Mouse (Mus musculus) thymus, postnatal 14 days (tissue): Measurements from ENCODE around the gene Odf4.
A peak's percentile ranks its signal among the peaks of the same experiment; 100 is the strongest.
"Not testable (repeated sequence)": the region's sequence is repeated elsewhere in the genome, so short reads cannot be mapped to it uniquely, and the experiment has no call there.

Source experiments
- DNase-seq: peaks from one replicate; pipeline ENCODE4 v3.0.0; 2021

Gene Odf4

DNA sequence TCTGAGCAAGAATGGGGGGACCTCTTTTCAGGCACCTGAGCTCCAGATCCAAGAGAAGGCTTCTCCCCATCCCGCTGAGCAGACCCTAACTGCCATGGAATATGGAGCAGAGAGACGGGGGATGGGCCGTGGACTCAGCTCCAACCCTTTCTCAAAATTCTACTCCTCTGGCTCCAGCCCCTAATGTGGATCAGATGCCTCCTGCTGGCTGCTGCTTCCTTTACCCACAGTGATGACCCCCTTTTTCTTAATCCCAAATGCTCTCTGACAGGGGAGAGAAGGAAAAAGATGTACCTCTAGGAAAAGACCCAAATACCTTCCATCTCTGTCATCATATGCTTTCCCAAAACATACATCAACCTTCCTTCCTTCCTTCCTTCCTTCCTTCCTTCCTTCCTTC lies at the start of gene Odf4:
Gene Odf4 (minus strand): TSS at position 101 of the 400 bp plus-strand sequence.
- no peak for DNase-seq

DNA sequence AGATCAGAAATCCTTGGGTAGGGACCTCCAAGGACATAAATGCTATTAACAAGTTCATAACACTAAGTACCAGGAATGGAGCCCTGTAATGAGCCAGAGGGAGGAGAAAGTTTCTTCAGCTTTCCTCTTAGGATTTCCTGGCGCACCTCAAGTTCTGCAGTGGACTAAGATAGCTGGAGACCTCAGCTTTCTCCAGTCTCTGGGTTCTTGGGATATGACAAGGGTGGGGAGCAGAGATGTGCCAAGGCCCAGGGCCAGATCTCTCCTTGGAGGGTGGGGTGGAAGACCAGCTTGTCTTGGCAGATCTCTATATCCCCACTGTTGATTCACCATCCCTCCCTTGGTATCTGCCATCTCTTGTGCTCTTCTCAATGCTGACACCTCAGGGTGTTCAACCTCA lies 48.7 kb upstream of the Odf4 start:
- no peak for DNase-seq

DNA sequence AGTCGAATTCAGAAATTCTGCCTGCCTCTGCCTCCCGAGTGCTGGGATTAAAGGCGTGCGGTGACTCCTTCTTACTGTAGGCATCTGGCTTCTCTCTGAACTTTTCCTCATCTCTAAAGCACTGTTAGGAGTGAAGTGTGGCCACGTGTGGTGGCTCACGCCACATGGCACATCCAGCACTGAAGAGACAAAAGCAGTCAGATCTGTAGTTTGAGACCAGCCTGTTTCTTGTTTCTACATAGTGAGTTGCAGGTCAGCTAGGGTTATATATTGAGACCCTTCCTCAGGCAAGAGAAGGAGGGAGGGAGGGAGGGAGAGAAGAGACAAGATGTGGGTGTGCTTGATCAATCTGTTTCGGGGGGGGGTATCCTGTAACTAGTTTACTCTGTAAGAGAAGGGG lies 48.2 kb upstream of the Odf4 start, which contains the start of gene Rangrf:
Gene Rangrf (minus strand): TSS at position 101 of the 400 bp plus-strand sequence.
- no peak for DNase-seq

DNA sequence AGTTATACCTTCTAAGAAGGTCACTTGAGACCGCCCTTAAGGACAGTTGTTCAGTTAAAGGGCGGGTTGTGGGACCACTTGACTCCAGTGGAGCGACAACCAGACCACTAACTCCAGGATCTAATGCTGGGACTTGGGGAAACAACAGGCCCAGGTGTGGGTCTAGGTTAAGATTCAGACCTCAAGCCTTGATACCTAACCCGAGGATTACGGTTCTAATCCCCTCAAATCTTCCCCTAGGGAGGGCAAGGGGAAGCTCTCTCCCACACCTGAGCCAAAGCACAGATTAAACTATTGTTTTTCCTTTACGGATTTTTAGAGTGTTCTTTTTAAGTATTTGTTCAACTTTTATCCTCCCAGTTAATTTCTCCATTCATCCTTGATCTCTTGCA lies 47.2 kb upstream of the Odf4 start:
- DNase-seq: no peak

DNA sequence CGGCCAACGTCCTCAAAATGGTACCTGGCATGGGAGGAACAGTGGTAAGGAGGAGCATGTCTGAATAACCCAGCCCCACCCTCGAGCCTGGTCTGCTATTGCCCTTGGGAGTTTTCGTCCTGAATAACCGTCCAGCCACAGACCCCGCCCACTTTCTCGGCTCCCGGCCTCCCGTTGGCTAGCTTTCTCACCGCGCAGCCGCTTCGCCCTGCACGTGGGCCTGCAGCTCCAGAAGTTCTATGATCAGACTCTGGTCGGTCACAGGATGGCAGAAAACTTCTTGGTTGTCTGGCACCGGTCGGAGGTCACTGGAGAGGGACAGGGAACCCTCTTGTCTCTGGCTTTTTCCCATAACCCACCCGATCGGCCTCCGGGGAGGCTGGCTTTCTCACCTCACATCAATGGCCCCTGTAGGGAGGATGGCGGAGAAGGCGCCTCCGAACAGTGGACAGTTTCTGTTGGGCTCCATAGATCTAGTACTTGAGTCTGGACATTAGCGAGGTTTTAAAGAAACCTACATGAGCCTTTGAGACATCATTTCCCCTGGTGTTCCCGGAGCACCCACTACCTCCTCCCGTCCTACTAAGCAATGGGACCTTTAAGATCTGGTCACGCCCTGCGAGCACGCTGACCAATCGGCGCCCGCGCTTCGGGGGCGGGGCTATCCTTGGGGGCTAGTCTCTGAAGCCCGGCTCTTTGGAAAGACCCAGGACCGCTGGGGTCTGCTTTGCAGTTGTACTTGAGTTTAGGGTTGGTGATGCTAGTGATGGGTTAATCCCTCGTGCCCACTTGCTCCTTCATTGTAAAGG lies 46.6 kb upstream of the Odf4 start:
- DNase-seq: peak; percentile 78

DNA sequence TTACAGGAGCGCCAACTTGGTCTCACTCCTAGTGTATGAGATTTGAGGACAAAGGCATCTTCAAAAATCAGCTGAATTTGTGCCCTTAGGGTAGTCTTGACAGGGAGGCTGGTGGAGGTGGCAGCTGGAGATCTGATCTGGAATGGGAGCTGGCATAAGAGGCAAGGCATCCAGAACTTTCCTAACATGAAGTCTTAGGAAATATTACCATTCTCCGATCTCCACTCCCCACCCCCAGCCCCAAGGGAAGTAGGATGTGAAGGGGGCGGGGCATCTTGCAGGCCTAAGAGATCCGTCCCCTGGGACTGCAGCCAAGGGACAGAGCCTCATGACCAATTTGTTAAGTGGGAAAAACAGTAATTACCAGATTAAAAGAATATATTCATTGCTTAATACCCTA lies 43.4 kb upstream of the Odf4 start:
- no peak for DNase-seq

DNA sequence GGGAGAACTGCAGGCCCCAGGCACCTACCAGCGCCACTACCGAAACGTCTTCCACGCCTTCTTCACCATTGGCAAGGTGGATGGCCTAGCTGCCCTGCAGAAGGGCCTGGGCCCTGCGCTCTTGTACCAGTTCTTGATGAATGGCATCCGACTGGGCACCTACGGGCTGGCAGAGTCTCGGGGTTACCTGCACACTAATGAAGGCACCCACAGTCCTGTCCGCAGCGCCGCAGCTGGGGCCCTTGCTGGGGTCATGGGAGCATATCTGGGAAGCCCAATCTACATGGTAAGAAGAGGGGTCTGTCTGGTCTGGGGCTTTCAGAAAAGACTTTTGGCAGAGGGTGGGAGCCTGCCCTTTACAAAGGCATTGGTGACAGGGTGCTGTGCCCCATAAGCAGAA lies 41.9 kb upstream of the Odf4 start:
- DNase-seq: no peak

DNA sequence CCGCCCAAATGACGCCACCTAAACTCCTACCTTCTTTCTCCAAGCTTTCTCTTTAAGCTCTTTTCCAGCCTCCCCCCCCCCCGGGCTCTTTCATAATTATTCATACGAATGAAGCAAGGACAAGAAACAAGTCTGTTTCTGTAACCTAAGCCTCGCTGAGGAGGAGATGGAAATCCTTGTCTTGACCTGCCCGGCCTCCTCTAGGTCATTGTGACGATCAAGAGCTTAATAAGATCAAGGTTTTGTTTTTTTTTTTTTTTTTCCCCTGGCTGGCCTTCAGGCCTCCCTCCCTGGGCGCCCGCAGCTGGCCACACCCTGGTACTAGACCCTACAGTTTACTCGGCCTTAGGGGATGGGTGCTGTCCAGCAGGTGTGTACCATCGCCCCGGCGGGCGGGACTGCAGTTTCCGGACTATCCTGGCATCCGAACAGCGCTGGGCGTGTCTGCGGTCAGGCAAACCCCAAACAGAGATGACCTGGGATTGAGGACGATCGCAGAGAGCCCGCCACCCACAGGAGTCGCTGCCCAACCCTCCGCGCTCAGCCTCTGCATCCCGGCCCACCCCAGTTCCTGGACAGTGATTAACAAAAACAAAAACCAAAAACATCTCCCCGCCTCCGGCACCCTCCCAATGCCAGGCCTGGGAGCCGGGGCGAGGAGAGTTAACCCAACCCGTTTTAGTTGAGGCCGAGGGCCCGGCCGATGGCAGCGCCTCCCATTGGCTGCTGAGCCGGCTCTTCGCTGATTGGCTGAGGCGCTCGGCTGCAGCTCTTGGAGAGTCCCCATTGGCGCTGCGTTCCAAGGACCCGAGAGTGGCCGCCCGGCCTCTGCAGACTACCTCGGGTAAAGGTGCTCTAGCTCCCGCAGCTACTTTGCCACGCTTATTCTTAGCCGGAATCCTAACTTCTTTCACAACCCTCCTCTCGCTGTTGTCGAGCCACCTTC lies 40.7 kb upstream of the Odf4 start, which contains the start of gene Slc25a35:
Gene Slc25a35 (plus strand): TSS at position 795 of the 946 bp plus-strand sequence.
- peak; percentile 92 for DNase-seq

DNA sequence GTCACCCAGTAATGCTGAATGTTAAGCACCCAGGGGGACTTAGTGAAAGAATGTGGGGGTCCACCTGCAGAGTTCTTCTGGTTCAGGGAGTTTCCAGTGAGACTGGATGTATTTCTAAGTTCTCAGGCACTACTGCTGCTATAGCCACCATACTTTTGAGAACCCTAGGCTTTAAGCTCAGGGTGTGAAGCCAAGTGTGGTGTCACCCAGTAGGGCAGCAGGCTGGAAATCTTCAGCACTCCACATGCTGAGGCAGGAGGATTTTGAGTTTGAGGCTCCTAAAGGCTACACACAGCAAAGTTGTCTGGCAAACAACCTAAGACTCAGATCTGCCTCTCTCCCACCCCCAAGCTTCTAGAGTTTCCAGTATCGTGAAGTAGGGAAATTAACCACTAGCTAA lies 39.7 kb upstream of the Odf4 start:
- no peak for DNase-seq

DNA sequence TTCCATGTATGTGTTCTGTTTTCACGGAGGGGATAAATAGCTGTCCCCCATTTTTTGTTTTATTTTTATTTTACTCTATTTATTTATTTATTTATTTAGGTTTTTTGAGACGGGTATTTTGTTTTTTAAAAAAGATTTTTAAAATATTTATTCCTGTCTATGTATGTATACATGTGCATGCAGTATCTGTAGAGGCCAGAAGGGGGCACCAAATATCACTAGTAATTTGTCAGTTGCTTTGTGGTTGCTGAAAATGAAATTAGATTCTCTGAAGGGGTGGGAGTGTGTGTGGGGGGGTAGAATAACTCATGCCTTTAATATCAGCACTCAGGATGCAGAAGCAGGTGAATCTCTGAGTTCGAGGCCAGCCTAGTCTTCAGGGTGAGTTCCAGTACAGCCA lies 39.0 kb upstream of the Odf4 start:
- peak; percentile 78 for DNase-seq

DNA sequence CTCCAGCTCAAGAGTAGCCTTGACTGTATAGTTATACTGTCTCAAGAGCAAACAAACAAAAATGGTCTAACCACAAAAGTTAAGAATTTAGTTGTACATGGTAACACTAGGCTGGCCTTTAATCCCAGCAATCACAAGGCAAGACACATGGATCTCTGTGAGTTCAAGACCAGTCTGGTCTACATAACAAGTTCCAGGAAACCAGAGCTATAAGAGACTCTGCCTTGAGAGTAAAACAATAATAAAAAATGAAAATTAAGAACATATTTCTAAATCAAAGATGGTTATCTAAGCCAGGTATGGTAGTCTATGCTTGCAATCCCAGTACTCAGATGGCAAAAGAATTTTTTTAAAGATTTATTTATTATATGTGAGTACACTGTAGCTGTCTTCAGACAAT lies 38.2 kb upstream of the Odf4 start:
- DNase-seq: no peak

DNA sequence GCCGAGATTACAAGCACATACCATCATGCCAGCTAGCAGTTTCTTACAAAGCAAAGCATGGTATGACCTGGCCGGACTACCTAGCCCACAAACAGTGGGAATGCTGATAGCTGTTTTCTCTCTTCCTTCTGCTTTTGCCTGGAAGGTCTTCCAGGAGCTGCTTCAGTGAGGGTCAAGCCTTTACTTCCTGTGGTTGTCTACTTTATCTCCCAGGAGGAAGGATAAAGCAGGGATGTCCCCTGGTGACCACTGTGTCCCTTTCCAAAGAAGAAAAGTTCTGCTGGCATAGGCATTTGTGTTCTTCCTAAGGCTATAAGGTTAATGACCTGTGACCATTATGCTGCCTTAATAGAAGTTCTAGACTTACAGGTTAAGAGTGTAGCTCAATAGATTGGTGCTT lies 36.5 kb upstream of the Odf4 start:
- DNase-seq: no peak

DNA sequence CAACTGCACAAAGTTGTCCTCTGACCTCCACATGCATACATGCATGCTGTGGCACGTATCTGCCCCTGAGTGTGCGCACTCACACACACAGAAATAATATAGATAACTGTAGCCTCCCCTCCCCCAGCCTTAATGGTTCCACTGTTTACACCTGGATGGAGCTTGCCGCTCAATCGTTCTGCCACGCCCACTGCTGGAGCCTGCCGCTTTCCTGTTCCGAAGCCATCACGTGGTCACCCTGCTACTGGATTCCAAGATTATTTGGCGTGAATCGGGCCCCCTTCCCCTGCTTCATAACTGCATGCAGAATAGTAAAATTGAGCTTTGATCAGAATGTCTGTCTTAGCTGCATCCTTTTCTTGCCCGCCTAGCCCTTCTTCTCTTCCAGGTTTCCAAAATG lies 35.3 kb upstream of the Odf4 start:
- not testable (repeated sequence) for DNase-seq

DNA sequence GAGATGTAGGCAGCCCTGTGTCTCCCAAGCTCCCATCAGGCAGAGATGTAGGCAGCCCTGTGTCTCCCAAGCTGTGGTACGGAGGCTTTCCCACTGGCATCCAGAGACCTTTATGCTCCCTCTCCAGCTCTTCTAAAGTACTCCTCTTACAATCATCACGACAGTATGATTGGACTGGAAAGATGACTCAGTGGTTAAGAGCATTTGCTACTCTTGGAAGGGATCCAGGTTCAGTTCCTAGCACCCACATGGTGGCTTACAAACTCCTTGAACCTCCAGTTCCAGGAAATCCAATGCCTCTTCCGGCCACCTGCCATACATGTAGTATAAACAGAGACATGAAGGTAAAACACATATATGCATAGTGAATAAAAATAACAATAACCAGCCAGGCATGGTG lies 34.7 kb upstream of the Odf4 start:
- DNase-seq: no peak

DNA sequence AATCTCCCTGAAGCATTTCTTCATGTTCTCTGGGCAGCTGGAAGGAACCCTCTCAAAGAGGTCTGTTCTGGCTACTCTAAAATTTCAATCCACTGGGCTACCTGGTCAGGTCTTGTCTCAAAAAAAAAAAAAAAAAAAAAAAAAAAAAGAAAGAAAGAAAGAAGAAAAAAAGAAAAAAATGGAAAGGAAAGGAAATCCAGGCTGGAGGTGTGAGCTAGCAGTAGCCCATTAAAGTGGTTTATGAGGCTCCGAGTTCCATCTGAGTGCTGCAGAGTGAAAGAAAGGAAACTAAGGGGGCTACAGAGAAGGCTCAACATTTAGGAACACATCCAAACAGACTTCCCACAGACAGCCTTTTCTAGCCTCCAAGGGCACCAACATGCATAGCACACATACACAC lies 31.1 kb upstream of the Odf4 start:
- DNase-seq: no peak

DNA sequence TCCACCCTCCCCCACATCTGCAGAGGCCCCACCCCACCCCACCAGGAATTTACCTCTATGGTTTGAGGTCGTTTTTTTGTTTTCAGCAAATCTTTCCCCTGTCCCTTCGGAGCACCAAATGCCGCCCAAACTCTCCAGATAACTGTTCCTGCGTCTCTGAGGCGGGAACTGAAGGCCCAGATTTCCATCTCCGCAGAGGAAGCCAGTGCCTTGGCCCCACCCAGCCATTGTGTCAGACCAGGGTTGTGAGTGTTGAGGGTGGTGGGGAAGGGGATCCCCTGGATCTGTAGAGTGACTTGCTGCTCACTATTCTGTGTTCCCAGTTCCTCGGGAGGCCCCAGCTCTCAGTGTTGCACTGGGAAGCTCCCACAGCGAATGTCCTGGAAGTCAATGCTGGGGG lies 30.4 kb upstream of the Odf4 start, which contains the start of gene Arhgef15:
Gene Arhgef15 (minus strand): TSS at position 173 of the 400 bp plus-strand sequence.
- DNase-seq: no peak

DNA sequence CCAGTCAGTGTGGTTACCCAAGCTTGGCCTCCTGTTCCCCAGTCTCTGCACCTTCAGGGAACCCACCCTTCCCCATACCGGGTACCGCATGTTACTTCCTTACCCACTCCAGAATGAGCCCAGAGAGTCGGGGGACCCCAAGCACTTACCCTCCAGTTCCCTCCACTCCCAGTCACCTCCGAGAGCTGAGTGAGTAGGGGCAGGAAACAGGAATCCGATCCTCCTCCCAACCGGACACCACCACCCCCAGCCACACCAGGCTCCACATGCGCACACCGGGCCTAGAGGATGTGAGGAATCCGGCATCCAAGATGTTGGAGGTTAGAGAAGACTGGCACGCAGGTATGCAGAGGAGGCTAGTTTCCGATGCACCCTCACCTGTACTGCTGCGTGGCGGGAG lies 29.8 kb upstream of the Odf4 start:
- no peak for DNase-seq

DNA sequence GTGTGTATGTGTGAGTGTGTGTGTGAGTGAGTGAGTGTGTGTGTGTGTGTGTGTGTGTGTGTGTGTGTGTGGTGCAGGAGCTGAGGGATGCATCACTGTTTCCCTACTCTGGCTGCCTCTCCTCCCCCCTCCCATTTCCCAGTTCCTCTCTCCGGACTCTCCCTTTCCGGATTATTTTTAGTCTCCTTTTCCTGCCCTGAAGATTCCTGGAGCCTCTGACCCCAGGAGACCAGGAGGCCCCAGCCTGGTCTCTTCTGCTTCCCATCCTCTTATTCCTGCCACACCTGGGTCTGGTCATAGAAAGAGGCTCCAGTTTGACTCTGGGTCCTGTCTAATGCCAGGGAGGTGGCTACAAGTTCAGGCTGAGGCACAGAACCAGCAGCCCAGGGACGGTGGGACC lies 29.2 kb upstream of the Odf4 start:
- DNase-seq: no peak

DNA sequence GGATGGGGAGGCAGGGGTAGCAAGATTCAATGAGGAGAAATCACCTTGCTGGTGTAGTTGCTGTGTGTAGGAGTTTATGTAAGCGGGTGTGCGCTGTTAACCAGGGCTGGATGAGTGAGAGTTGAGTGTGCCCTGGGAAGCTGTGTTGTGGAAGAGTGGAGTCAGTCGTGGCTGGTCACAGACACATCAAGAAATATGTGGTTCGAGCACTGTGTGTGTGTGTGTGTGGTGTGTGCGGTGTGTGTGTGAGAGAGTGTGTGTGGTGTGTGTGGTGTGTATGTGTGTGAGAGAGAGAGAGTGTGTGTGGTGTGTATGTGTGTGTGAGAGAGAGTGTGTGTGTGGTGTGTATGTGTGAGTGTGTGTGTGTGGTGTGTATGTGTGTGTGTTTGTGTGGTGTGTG lies 28.6 kb upstream of the Odf4 start:
- DNase-seq: no peak

DNA sequence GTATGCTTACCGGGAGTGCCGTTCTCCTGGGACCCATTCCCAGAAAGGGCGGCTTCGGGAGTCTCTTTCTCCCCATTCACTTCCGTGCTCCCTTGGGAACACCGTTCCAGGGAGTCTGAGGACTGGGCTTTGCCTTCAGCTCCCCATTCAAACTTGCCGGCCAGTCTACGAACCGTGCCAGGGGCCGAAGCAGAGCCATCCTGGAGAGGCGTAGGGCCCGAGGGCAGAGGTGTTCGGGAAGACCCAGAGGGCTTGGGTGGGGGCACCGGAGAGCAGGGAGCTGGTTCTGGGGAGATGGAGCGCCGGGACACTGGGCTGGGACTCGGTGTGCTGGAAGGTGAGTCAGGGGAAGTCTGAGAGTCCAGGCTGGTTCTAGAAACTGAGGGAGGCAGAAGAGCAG lies 27.5 kb upstream of the Odf4 start:
- DNase-seq: no peak

DNA sequence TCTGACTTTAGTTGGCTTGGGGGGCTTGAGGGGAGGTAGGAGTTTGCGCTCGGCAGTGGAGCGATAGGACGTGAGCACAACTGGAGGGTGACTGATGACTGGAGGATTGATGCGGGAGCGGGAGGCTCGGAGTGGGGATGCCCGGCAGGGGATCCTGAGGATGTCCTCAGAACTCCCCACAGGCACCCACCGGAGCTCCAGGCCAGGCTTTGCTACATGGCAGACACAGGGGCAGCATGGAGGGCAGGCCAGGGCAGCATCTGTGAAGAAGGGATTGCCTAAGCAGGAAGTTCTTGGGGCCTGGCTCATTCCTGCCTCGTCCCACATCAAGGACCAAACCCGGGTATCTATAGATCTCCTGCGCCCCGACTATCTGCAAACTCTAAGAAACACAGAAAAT lies 27.0 kb upstream of the Odf4 start:
- DNase-seq: no peak

DNA sequence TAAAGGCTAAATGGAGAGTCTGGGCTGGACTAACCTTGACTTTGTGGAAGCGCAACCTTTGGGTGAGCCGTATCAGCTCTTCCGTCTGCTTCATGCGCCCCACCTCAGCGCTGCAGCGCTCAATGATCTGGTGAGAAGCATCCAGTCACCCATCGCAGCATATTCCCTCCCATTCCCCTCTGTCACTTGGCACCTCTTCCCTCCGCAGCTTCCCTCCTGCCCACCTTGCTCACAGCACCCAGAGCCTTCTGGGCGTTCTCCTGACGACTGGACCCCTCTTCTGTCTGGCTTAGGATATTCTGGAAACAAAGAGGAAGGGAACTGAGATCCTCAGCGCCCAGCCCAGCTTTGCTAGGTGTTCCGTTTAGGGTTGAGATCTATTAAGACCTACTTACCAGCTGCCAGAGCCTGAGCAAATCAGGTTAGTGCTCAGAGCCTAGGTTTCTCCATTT lies 20.7 kb upstream of the Odf4 start:
- DNase-seq: no peak

DNA sequence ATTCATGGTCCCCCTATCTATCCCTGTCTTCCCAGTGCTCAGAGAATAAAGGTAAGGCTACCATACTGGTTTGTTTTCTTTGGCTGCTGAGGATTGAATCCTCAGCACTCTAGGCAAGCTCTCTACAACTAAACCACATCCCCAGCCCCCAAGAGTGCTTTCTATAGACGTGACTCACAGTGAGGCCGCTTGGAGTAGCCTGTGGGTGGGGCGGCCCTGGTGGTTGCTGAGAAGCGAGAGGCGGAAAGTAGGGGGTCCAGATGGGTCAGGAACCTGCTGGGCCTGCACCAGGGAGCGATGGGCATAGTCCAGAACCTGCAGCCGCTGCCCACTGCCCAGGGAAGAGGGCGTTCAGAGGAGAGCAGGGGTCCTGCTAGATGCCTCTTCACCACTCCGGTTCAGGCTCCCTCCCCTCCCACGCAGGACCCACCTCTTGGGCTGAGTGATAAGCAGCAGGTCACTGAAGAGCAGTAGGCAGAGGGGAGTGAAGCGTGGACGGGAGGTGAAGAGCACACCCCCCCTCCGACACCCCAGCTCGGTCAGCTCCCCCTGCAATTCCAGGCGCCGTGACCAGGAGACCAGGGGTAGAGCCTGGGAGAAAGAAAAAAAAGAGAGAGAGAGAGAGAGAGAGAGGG lies 20.0 kb upstream of the Odf4 start:
- DNase-seq: no peak
